ENCODE assay signal across 8 mouse cellular contexts in genomic region chr2:131134381-131134780, GRCm38 (mm10). TPM values are rescaled to one million over a fixed set of nuclear protein-coding genes. Genes with fewer than 3 reads are reported as not detected.
DNase-seq lines count a peak whose midpoint lies in the region; ATAC-seq and TF ChIP-seq lines count a peak whose summit lies in the region.
"Had no signal": no experiment of that assay in that cellular context is flagged by ENCODE, and none has a peak within 500 bp of the region (broad histone marks: within the 10 kb centered on the region; RNA-seq: fewer than 3 reads in every experiment).

No protein-coding gene starts in this region.

- WGBS in liver, embryonic 13.5 days (ENCODE audit: insufficient replicate concordance): 38% methylated on average over 1 of the region's 1 CpGs
- WGBS in cerebellum, adult 2 months: 47% methylated on average over 1 of the region's 1 CpGs

- peak overlapping the region; percentile 99 for H3K27ac ChIP-seq in liver, embryonic 13.5 days
- H3K27ac ChIP-seq in cerebellum, adult 2 months (ENCODE audit: insufficient read depth, low read length): no peak overlapping the region

- TF ChIP-seq CTCF in cerebellum, adult 2 months (IDR thresholded peaks at IDR 0.05; ENCODE audit: borderline replicate concordance, insufficient read depth, low read depth, low read length): no peak

- H3K9ac ChIP-seq in liver, embryonic 13.5 days: peak overlapping the region; percentile 81

- H3K4me3 ChIP-seq in liver, embryonic 13.5 days (replicated peaks): no peak overlapping the region
- no peak overlapping the region for H3K4me3 ChIP-seq in cerebellum, adult 2 months (replicated peaks; ENCODE audit: insufficient read depth, low read depth, low read length)

- peaks cover 87% of the 10 kb centered on the region for H3K4me1 ChIP-seq in liver, embryonic 13.5 days (replicated peaks)
- H3K4me1 ChIP-seq in cerebellum, adult 2 months (ENCODE audit: control insufficient read depth, insufficient read depth, low read length): no peaks in the 10 kb centered on the region

- no peaks in the 10 kb centered on the region for H3K27me3 ChIP-seq in liver, embryonic 13.5 days
- H3K27me3 ChIP-seq in cerebellum, adult 2 months (ENCODE audit: control insufficient read depth, insufficient read depth, low read length): no peaks in the 10 kb centered on the region

- DNase-seq in urinary bladder, postnatal 10 days (ENCODE audit: low spot score): peak; percentile 7
- no peak for DNase-seq in urinary bladder, postnatal 36 days (ENCODE audit: low spot score in 2 of 2)
- peak; percentile 57 for DNase-seq in heart, postnatal 25 days (ENCODE audit: low spot score)
- no peak for DNase-seq in liver, embryonic 13.5 days
- no peak for DNase-seq in cerebellum, adult 2 months
- no peak for DNase-seq in ovary, postnatal 14 days (ENCODE audit: low spot score)
- DNase-seq in cerebellum, postnatal 14 days: no peak

- ATAC-seq in liver, embryonic 13.5 days (ENCODE audit: low read depth): no peak

- H3K36me3 ChIP-seq in liver, embryonic 13.5 days: 0 out of 2 replicates have a peak, but pooled peaks cover 7% of the 10 kb centered on the region

- no peaks in the 10 kb centered on the region for H3K9me3 ChIP-seq in liver, embryonic 13.5 days (replicated peaks)

- no peak overlapping the region for H3K4me2 ChIP-seq in liver, embryonic 13.5 days

- no peak for TF ChIP-seq POLR2A in cerebellum, adult 2 months (IDR thresholded peaks at IDR 0.05; ENCODE audit: borderline replicate concordance, insufficient read depth, low read length)

- intact Hi-C loops in heart, postnatal 25 days (cut with DNase I): no loop called here

RNA-seq across cellular contexts. Expression of gene Gm11037, which starts 1.1 kb away (rescaled TPM):
- not detected for total RNA-seq in heart, postnatal 25 days (2021)
- not detected in 2 replicates for polyA plus RNA-seq in liver, embryonic 13.5 days (2015; fragmentation: Nextera tagmentation; extraction: Ambion mirVana)
- not detected in 2 replicates for polyA plus RNA-seq in cerebellum, adult 2 months (2012; rRNA removed)
- total RNA-seq: left cerebral cortex, adult 18-20 months had no signal

RNA-seq across cellular contexts. Expression of gene Hspa12b, which starts 7.3 kb away (rescaled TPM):
- total RNA-seq in heart, postnatal 25 days (2021): 10 to 100 TPM; 32.5 to 43.1 TPM
- polyA plus RNA-seq in liver, embryonic 13.5 days (2015; fragmentation: Nextera tagmentation; extraction: Ambion mirVana): 2.1 and 2.2 TPM in 2 replicates
- polyA plus RNA-seq in cerebellum, adult 2 months (2012; rRNA removed): 7.8 and 8.0 TPM in 2 replicates

RNA-seq across cellular contexts. Expression of gene 1700037H04Rik, which starts 25.5 kb away (rescaled TPM):
- 10 to 100 TPM; 11.5 to 12.2 TPM for total RNA-seq in heart, postnatal 25 days (2021)
- polyA plus RNA-seq in liver, embryonic 13.5 days (2015; fragmentation: Nextera tagmentation; extraction: Ambion mirVana): 124 and 129 TPM in 2 replicates
- polyA plus RNA-seq in cerebellum, adult 2 months (2012; rRNA removed): 137 and 143 TPM in 2 replicates

RNA-seq across cellular contexts. Expression of gene Cenpb, which starts 45.5 kb away (rescaled TPM):
- 10 to 100 TPM; 76.6 to 80.9 TPM for total RNA-seq in heart, postnatal 25 days (2021)
- polyA plus RNA-seq in liver, embryonic 13.5 days (2015; fragmentation: Nextera tagmentation; extraction: Ambion mirVana): 3.5 and 4.5 TPM in 2 replicates
- polyA plus RNA-seq in cerebellum, adult 2 months (2012; rRNA removed): 66.2 and 72.5 TPM in 2 replicates

RNA-seq across cellular contexts. Expression of gene Siglec1, which starts 47.8 kb away (rescaled TPM):
- 1 to 10 TPM; 1.6 to 2.2 TPM for total RNA-seq in heart, postnatal 25 days (2021)
- polyA plus RNA-seq in liver, embryonic 13.5 days (2015; fragmentation: Nextera tagmentation; extraction: Ambion mirVana): 0.49 and 0.56 TPM in 2 replicates
- 0.07 and 0.17 TPM in 2 replicates for polyA plus RNA-seq in cerebellum, adult 2 months (2012; rRNA removed)

Comparison
In these comparisons a context has a peak if more than half of its experiments do, and no peak if none do; other contexts are left out.
1. DNase-seq: peak in urinary bladder, postnatal 10 days (single experiment) and heart, postnatal 25 days (single experiment); none in urinary bladder, postnatal 36 days (0 of 2), liver, embryonic 13.5 days (single experiment), cerebellum, adult 2 months (0 of 2), ovary, postnatal 14 days (single experiment) and cerebellum, postnatal 14 days (0 of 2).